In the genomic region with DNA sequence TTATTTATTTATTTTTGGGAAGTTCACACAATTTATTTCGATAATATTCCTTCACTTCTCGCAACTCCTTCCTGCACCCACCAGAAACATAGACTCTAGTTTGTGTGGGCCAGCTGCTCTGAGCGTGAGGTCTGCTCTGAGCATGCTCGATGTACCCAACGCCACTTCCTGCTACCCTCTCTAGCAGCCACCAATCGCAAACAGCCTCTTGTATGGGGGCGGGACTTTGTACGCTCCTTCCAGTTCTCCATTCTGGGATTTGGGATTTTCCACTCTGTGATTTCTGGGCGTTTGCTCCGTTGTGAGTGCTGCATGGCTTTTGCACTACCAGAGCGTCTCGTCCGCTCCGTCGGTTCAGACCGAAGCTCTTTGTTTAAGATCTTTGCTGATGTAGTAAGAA, we compare ENCODE assay signal across 25 mouse cellular contexts. TPM values are rescaled to one million over a fixed set of nuclear protein-coding genes. Genes with fewer than 3 reads are reported as not detected.
DNase-seq lines count a peak whose midpoint lies in the region; ATAC-seq lines count a peak whose summit lies in the region.
"Had no signal": no experiment of that assay in that cellular context is flagged by ENCODE, and none has a peak within 500 bp of the region (broad histone marks: within the 10 kb centered on the region; RNA-seq: fewer than 3 reads in every experiment).

No protein-coding gene starts in this region.

- H3K36me3 ChIP-seq in forebrain, embryonic 14.5 days (ENCODE audit: control insufficient read depth, insufficient read depth, low read length), result no peaks in the 10 kb centered on the region
- no peaks in the 10 kb centered on the region for H3K36me3 ChIP-seq in forebrain, embryonic 12.5 days (replicated peaks)
- no peaks in the 10 kb centered on the region for H3K36me3 ChIP-seq in midbrain, embryonic 15.5 days (replicated peaks)
- H3K36me3 ChIP-seq: embryonic facial prominence, embryonic 10.5 days; forebrain, embryonic 15.5 days; heart, embryonic 10.5 days; hindbrain, embryonic 12.5 days had no signal

- H3K4me1 ChIP-seq in forebrain, embryonic 14.5 days (ENCODE audit: control insufficient read depth, insufficient read depth, low read length), result no peaks in the 10 kb centered on the region
- H3K4me1 ChIP-seq in forebrain, embryonic 12.5 days, result no peaks in the 10 kb centered on the region
- no peaks in the 10 kb centered on the region for H3K4me1 ChIP-seq in midbrain, embryonic 15.5 days
- H3K4me1 ChIP-seq: embryonic facial prominence, embryonic 10.5 days; forebrain, embryonic 15.5 days; heart, embryonic 10.5 days; hindbrain, embryonic 12.5 days had no signal

- DNase-seq in forebrain, embryonic 14.5 days (ENCODE audit: low spot score), result peak; percentile 17
- DNase-seq in ES-CJ7 (ENCODE audit: low read depth, low spot score) (peak; percentile 85), ZHBTc4 (ENCODE audit: low read depth, low spot score) (peak; percentile 88)
- DNase-seq in retina, postnatal 1 day, result peak; percentile 22
- no peak for DNase-seq in kidney, postnatal 10 days
- DNase-seq in cerebellum, adult 18-20 months, result no peak
- DNase-seq: adrenal gland, postnatal 10 days; cerebellum, adult 11 months; cerebellum, adult 9-11 months; cerebellum, postnatal 36 days; gastrocnemius, postnatal 10 days; heart, adult 18-20 months; heart, postnatal 10 days; heart, postnatal 4 days had no signal

- no peak overlapping the region for H3K27ac ChIP-seq in forebrain, embryonic 14.5 days (ENCODE audit: low read depth, low read length)
- H3K27ac ChIP-seq in forebrain, embryonic 12.5 days, result no peak overlapping the region
- no peak overlapping the region for H3K27ac ChIP-seq in midbrain, embryonic 15.5 days
- H3K27ac ChIP-seq: embryonic facial prominence, embryonic 10.5 days; forebrain, embryonic 15.5 days; heart, embryonic 10.5 days; hindbrain, embryonic 12.5 days had no signal

- no peak overlapping the region for H3K9ac ChIP-seq in forebrain, embryonic 14.5 days (ENCODE audit: low read length)
- H3K9ac ChIP-seq in forebrain, embryonic 12.5 days, result no peak overlapping the region
- H3K9ac ChIP-seq in midbrain, embryonic 15.5 days, result no peak overlapping the region
- H3K9ac ChIP-seq: forebrain, embryonic 15.5 days; hindbrain, embryonic 12.5 days had no signal

- WGBS in forebrain, embryonic 14.5 days, result 79% methylated on average over 16 of the region's 16 CpGs
- 85% methylated on average over 16 of the region's 16 CpGs for WGBS in forebrain, embryonic 12.5 days
- WGBS in midbrain, embryonic 15.5 days, result 84% methylated on average over 16 of the region's 16 CpGs

- H3K27me3 ChIP-seq in forebrain, embryonic 14.5 days (replicated peaks; ENCODE audit: control insufficient read depth, insufficient read depth, low read length), result no peaks in the 10 kb centered on the region
- H3K27me3 ChIP-seq in forebrain, embryonic 12.5 days, result no peaks in the 10 kb centered on the region
- H3K27me3 ChIP-seq in midbrain, embryonic 15.5 days (replicated peaks), result no peaks in the 10 kb centered on the region
- H3K27me3 ChIP-seq: forebrain, embryonic 15.5 days; hindbrain, embryonic 12.5 days had no signal

- no peak overlapping the region for H3K4me2 ChIP-seq in forebrain, embryonic 14.5 days (ENCODE audit: low read length)
- no peak overlapping the region for H3K4me2 ChIP-seq in forebrain, embryonic 12.5 days
- no peak overlapping the region for H3K4me2 ChIP-seq in midbrain, embryonic 15.5 days
- H3K4me2 ChIP-seq: forebrain, embryonic 15.5 days; hindbrain, embryonic 12.5 days had no signal

- no peak overlapping the region for H3K4me3 ChIP-seq in forebrain, embryonic 14.5 days (ENCODE audit: low read depth, low read length)
- H3K4me3 ChIP-seq in forebrain, embryonic 12.5 days (replicated peaks), result no peak overlapping the region
- H3K4me3 ChIP-seq in midbrain, embryonic 15.5 days, result no peak overlapping the region
- H3K4me3 ChIP-seq: embryonic facial prominence, embryonic 10.5 days; forebrain, embryonic 15.5 days; heart, embryonic 10.5 days; hindbrain, embryonic 12.5 days had no signal

- no peaks in the 10 kb centered on the region for H3K9me3 ChIP-seq in forebrain, embryonic 14.5 days (replicated peaks; ENCODE audit: control insufficient read depth, low read length)
- no peaks in the 10 kb centered on the region for H3K9me3 ChIP-seq in forebrain, embryonic 12.5 days
- no peaks in the 10 kb centered on the region for H3K9me3 ChIP-seq in midbrain, embryonic 15.5 days
- H3K9me3 ChIP-seq: embryonic facial prominence, embryonic 10.5 days; forebrain, embryonic 15.5 days; heart, embryonic 10.5 days; hindbrain, embryonic 12.5 days had no signal

- no peak for ATAC-seq in forebrain, embryonic 14.5 days
- no peak for ATAC-seq in forebrain, embryonic 12.5 days (ENCODE audit: low FRiP score)
- ATAC-seq in midbrain, embryonic 15.5 days (replicated peaks), result no peak
- ATAC-seq: forebrain, embryonic 15.5 days; hindbrain, embryonic 16.5 days; inflammation-experienced regulatory T-cells, adult 6 months; intestine, postnatal 0 days had no signal

RNA-seq across cellular contexts. Expression of gene Mobp, which starts 14.4 kb away (rescaled TPM):
- 0.17 and 0.20 TPM in 2 replicates for polyA plus RNA-seq in forebrain, embryonic 14.5 days (2014; fragmentation: Nextera tagmentation; extraction: Ambion mirVana)
- 1.3 and 1.7 TPM in 2 replicates for polyA plus RNA-seq in forebrain, embryonic 12.5 days (2016; fragmentation: Nextera tagmentation; extraction: Ambion mirVana)
- polyA plus RNA-seq in midbrain, embryonic 15.5 days (2015; fragmentation: Nextera tagmentation; extraction: Ambion mirVana), result not detected in 2 replicates
- polyA plus RNA-seq: C2C12; heart, embryonic 10.5 days; heart, embryonic 14.5 days; hindbrain, embryonic 12.5 days had no signal

RNA-seq across cellular contexts. Expression of gene Rpsa, which starts 36.4 kb away (rescaled TPM):
- 1,255 and 1,755 TPM in 2 replicates for polyA plus RNA-seq in forebrain, embryonic 14.5 days (2014; fragmentation: Nextera tagmentation; extraction: Ambion mirVana)
- 997 and 1,048 TPM in 2 replicates for polyA plus RNA-seq in forebrain, embryonic 12.5 days (2016; fragmentation: Nextera tagmentation; extraction: Ambion mirVana)
- 917 and 949 TPM in 2 replicates for polyA plus RNA-seq in midbrain, embryonic 15.5 days (2015; fragmentation: Nextera tagmentation; extraction: Ambion mirVana)

RNA-seq across cellular contexts. Expression of gene Slc25a38, which starts 53.7 kb away (rescaled TPM):
- polyA plus RNA-seq in forebrain, embryonic 14.5 days (2014; fragmentation: Nextera tagmentation; extraction: Ambion mirVana), result 38.6 and 42.4 TPM in 2 replicates
- 28.6 and 32.7 TPM in 2 replicates for polyA plus RNA-seq in forebrain, embryonic 12.5 days (2016; fragmentation: Nextera tagmentation; extraction: Ambion mirVana)
- 41.5 and 48.3 TPM in 2 replicates for polyA plus RNA-seq in midbrain, embryonic 15.5 days (2015; fragmentation: Nextera tagmentation; extraction: Ambion mirVana)

Comparison
In these comparisons a context has a peak if more than half of its experiments do, and no peak if none do; other contexts are left out.
1. DNase-seq: peak in forebrain, embryonic 14.5 days (single experiment), ES-CJ7 (single experiment), ZHBTc4 (single experiment) and retina, postnatal 1 day (single experiment); none in kidney, postnatal 10 days (single experiment) and cerebellum, adult 18-20 months (0 of 2).